Mouse (Mus musculus) small intestine, adult 2 months (tissue): ENCODE measurements at regions not wholly inside any gene's neighbourhood (a gene's known extent, or its start where the extent isn't known, plus 50 kb on each side); places are given as distances from the start of the nearest gene placed in this dataset.
"Not testable (repeated sequence)": the region's sequence is repeated elsewhere in the genome, so short reads cannot be mapped to it uniquely, and the experiment has no call there.

Experiments
- CTCF ChIP-seq: fragments of 200-500 bp; IDR thresholded peaks from 2 replicates; pipeline ENCODE4 v1.5.1; 2012; ENCODE audit warnings: low read depth, mild to moderate bottlenecking, control low read depth, inconsistent platforms, low read length, moderate library complexity, mixed read lengths; ENCODE audit not compliant: insufficient replicate concordance, insufficient read length; ENCODE audit errors: extremely low read depth
- POLR2A ChIP-seq: fragments of 200-500 bp; IDR thresholded peaks from 2 replicates; pipeline ENCODE4 v1.6.1; 2012; ENCODE audit warnings: low read depth, mild to moderate bottlenecking, control low read depth, inconsistent platforms, low read length, moderate library complexity

GRCm38 (mm10) chr17:13493866-13494265 lies 139.5 kb downstream of the Tcp10c start:
- TF ChIP-seq POLR2A, CTCF: not testable (repeated sequence)
